Mouse (Mus musculus): ENCODE data around the gene Ttll12.

- TF ChIP-seq GATA1 (IDR thresholded peaks at IDR 0.05; ENCODE audit: low read length), result no peak
- TF ChIP-seq TAL1 (IDR thresholded peaks at IDR 0.05; ENCODE audit: low read length), result no peak
Measured at GRCm38 (mm10) chr15:83634076-83634475, 39.1 kb upstream of the Ttll12 start.
